Mouse (Mus musculus): ENCODE results near the gene Olfr661. TPM values are rescaled to one million over a fixed set of nuclear protein-coding genes. Genes with fewer than 3 reads are reported as not detected.

The Olfr661 gene
- not detected in 2 replicates for polyA plus RNA-seq (2012; rRNA removed)

GRCm38 (mm10) chr7:104686201-104686600 lies at the start of gene Olfr661:
Gene Olfr661 (plus strand): TSS chr7:104686501.

DNA sequence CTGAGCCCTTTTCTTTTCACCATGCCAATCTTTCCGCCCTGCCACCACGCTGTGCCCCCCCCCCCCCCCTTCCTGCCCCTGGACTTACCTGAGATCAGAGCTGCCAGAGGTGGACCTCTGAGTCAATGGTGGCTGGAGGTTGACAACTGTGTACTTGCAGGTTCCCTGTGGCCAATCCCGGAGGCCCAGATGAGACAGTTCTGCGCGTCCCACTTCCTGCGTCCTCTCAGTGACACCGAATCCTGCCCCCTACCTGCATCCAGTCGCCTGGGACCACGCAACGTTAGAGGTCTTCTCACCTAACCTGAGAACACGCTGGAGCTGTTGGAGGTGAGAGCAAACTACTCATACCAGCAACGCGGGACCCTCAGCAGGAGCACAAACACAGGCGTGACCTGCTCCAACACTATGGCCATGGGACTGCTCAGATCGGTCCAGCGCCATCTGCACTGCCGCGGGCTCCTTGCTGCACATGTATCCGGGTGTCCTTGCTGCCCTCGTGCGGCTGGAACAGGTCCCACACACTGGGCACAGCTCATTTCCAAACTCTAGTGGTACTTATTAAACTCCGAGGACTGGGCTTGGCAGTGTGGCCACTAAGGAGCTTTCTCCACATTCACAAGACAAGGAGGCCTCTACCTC lies 39.3 kb upstream of the Olfr661 start, which contains the start of gene Olfr658:
Gene Olfr658, minus strand, starts transcription at position 465 of the 642 bp plus-strand sequence.

GRCm38 (mm10) chr7:104666453-104666852 lies 19.8 kb upstream of the Olfr661 start, which contains the start of gene Olfr659:
Gene Olfr659 (plus strand): TSS chr7:104666753.

Other genes with a start within 250 kb of the Olfr661 start
- 0.52 and 0.99 TPM in 2 replicates for gene Trim30a, start 221.3 kb upstream of the Olfr661 start, polyA plus RNA-seq (2012; rRNA removed)
- gene Trim30d, start 178.7 kb upstream of the Olfr661 start, polyA plus RNA-seq (2012; rRNA removed), result 0.11 and 0.26 TPM in 2 replicates
- not detected in 2 replicates for gene Olfr651, start 136.4 kb upstream of the Olfr661 start, polyA plus RNA-seq (2012; rRNA removed)
- not detected in 2 replicates for gene Olfr652, start 125.6 kb upstream of the Olfr661 start, polyA plus RNA-seq (2012; rRNA removed)
- gene Olfr653, start 109.2 kb upstream of the Olfr661 start, polyA plus RNA-seq (2012; rRNA removed), result not detected in 2 replicates
- not detected in 2 replicates for gene Olfr654, start 99.5 kb upstream of the Olfr661 start, polyA plus RNA-seq (2012; rRNA removed)
- not detected in 2 replicates for gene Olfr655, start 84.7 kb upstream of the Olfr661 start, polyA plus RNA-seq (2012; rRNA removed)
- not detected in 2 replicates for gene Olfr656, start 72.5 kb upstream of the Olfr661 start, polyA plus RNA-seq (2012; rRNA removed)
- not detected in 2 replicates for gene Olfr657, start 61.7 kb upstream of the Olfr661 start, polyA plus RNA-seq (2012; rRNA removed)
- gene Olfr658, start 39.2 kb upstream of the Olfr661 start, polyA plus RNA-seq (2012; rRNA removed), result 0.05 and 0.09 TPM in 2 replicates
- gene Olfr659, start 19.7 kb upstream of the Olfr661 start, polyA plus RNA-seq (2012; rRNA removed), result not detected in 2 replicates
- gene Usp17le, start 91.0 kb downstream of the Olfr661 start, polyA plus RNA-seq (2012; rRNA removed), result not detected in 2 replicates
- gene Usp17lb, start 156.1 kb downstream of the Olfr661 start, polyA plus RNA-seq (2012; rRNA removed), result not detected in 2 replicates
- not detected in 2 replicates for gene Usp17la, start 170.5 kb downstream of the Olfr661 start, polyA plus RNA-seq (2012; rRNA removed)
- gene Olfr665, start 191.5 kb downstream of the Olfr661 start, polyA plus RNA-seq (2012; rRNA removed), result not detected in 2 replicates
- not detected in 2 replicates for gene Olfr666, start 209.5 kb downstream of the Olfr661 start, polyA plus RNA-seq (2012; rRNA removed)
- gene Olfr667, start 235.0 kb downstream of the Olfr661 start, polyA plus RNA-seq (2012; rRNA removed), result not detected in 2 replicates
- gene Olfr668, start 241.6 kb downstream of the Olfr661 start, polyA plus RNA-seq (2012; rRNA removed), result not detected in 2 replicates
- not detected in 2 replicates for gene Olfr669, start 247.7 kb downstream of the Olfr661 start, polyA plus RNA-seq (2012; rRNA removed)

Measured in central nervous system, embryonic 11.5 days (tissue).